Mouse (Mus musculus) forebrain, embryonic 15.5 days (tissue): ENCODE measurements around the gene Tlr13. TPM values are rescaled to one million over a fixed set of nuclear protein-coding genes. Genes with fewer than 3 reads are reported as not detected.

Experiments used
- ATAC-seq: fragments of 200-750 bp; cut with Nextera tagmentation; replicated peaks from 2 replicates; pipeline ENCODE4 v1.8.0; 2017; ENCODE audit warnings: mild to moderate bottlenecking, moderate TSS enrichment, moderate library complexity
- H3K27ac ChIP-seq: fragments of 300-500 bp; sonication (generic); replicated peaks from 2 replicates; pipeline ENCODE4 v1.5.1; 2015; ENCODE audit warnings: mild to moderate bottlenecking, inconsistent platforms
- H3K27me3 ChIP-seq: fragments of 300-500 bp; sonication (generic); 2 replicates; pipeline ENCODE4 v1.6.1; 2015; ENCODE audit warnings: inconsistent platforms
- H3K36me3 ChIP-seq: fragments of 300-500 bp; sonication (generic); 2 replicates; pipeline ENCODE4 v1.6.1; 2015; ENCODE audit warnings: mild to moderate bottlenecking, inconsistent platforms
- H3K4me1 ChIP-seq: fragments of 300-500 bp; sonication (generic); 2 replicates; pipeline ENCODE4 v1.6.1; 2015; ENCODE audit warnings: inconsistent platforms
- H3K4me2 ChIP-seq: fragments of 300-500 bp; sonication (generic); replicated peaks from 2 replicates; pipeline ENCODE4 v1.6.1; 2015; ENCODE audit warnings: mild to moderate bottlenecking, inconsistent platforms
- H3K4me3 ChIP-seq: fragments of 300-500 bp; sonication (generic); 2 replicates; pipeline ENCODE4 v1.5.1; 2015; ENCODE audit warnings: mild to moderate bottlenecking, inconsistent platforms
- H3K9ac ChIP-seq: fragments of 300-500 bp; sonication (generic); replicated peaks from 2 replicates; pipeline ENCODE4 v1.6.1; 2015; ENCODE audit warnings: mild to moderate bottlenecking, inconsistent platforms
- H3K9me3 ChIP-seq: fragments of 300-500 bp; sonication (generic); 2 replicates; pipeline ENCODE4 v1.6.1; 2016; ENCODE audit warnings: inconsistent platforms
- WGBS: fragments of 180-500 bp; shearing (Covaris S2); methylation state at CpG from one replicate; pipeline ENCODE4 v1.1.7; 2015; ENCODE audit warnings: mixed read lengths; 5-methylcytosine and 5-hydroxymethylcytosine counted together
- polyA plus RNA-seq: library from polyadenylated mRNA; unstranded; fragments of >200 nt; fragmentation: Nextera tagmentation; extraction: Ambion mirVana; gene quantifications from 2 replicates; pipeline ENCODE4 v1.2.1, GENCODE M21; 2015

Gene Tlr13
- 0.23 and 0.33 TPM in 2 replicates for polyA plus RNA-seq

DNA sequence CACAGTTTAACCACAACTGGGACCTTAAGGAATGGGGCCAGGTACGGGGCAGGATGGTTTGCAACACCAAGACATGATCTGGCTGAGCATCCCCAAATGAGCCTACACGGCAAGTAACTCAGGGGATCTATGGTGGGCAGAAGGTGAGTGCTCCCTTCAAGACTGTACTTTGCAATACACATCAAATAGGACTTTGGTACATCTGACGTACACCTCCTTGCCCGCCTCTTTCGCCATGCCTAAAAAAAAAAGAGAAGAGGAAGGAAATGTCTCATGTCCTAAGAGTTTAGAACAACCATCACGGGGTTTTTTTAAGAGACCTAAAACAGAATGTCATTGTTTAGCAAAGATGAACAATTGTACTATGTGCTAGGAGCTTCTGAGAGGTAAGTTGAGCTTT is at the start of gene Tlr13:
Tlr13 (plus strand) TSS at position 269 of the 400 bp plus-strand sequence.
- Histone ChIP-seq H3K27ac (no peak within 1 kb of the TSS), H3K9ac (no peak within 1 kb of the TSS), H3K9me3 (no peaks in the 10 kb centered on the region), H3K4me3 (no peak within 1 kb of the TSS), H3K4me1 (no peaks in the 10 kb centered on the region), H3K36me3 (no peaks in the 10 kb centered on the region), H3K27me3 (no peaks in the 10 kb centered on the region), H3K4me2 (no peak within 1 kb of the TSS)
- WGBS, result 88% methylated on average over 6 of the region's 6 CpGs
- ATAC-seq, result no peak

DNA sequence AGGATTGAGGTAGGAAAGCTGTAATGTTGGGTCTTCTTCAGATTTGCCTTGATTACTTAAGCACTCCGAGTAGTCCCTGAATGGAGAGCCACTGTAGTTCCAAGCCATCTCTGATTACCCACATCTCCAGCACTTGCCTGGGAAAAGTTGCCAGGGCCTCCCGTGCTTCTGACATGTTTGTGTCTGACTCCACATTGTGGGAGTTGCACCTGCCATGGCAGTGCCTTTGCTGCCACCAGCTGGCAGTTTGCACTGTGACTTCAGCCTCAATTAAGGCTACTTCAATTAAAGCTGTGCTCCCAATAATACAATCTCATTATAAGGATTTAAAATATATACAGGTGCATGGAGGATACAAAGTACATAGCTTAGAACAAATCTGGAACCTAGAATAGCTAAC is 37.5 kb upstream of the Tlr13 start:
- H3K36me3 ChIP-seq, result peaks cover 4% of the 10 kb centered on the region
- H3K4me1 ChIP-seq, result no peaks in the 10 kb centered on the region
- no peaks in the 10 kb centered on the region for H3K27me3 ChIP-seq
- 34% methylated on average over 2 of the region's 2 CpGs for WGBS
- no peak overlapping the region for H3K27ac ChIP-seq
- no peaks in the 10 kb centered on the region for H3K9me3 ChIP-seq
- H3K4me2 ChIP-seq, result no peak overlapping the region
- ATAC-seq, result no peak
- no peak overlapping the region for H3K9ac ChIP-seq
- no peak overlapping the region for H3K4me3 ChIP-seq

DNA sequence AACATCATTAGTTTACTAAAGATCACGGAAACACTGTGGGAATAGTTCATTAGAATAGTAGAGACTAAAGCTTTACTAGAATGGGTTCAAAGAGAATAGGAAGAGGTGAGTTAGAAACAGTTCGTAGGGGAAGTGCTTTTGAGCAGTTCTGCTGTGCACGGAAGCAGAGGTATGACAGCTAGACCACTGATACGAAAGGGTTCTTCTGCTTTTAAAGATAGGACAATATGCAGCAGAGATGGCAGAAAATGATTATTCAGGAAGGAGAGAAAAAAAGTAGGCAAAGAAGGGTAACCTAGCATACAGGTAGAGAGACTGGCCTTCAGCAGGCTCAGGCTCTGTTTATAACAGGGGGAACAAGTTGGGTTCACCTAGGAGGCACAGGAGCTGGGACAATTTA is 29.1 kb upstream of the Tlr13 start:
- Histone ChIP-seq H3K9ac (no peak overlapping the region), H3K27ac (no peak overlapping the region), H3K9me3 (no peaks in the 10 kb centered on the region), H3K4me1 (no peaks in the 10 kb centered on the region), H3K4me2 (no peak overlapping the region), H3K27me3 (no peaks in the 10 kb centered on the region), H3K4me3 (no peak overlapping the region), H3K36me3 (peaks cover 6% of the 10 kb centered on the region)
- no peak for ATAC-seq
- WGBS, result 85% methylated on average over 4 of the region's 4 CpGs

DNA sequence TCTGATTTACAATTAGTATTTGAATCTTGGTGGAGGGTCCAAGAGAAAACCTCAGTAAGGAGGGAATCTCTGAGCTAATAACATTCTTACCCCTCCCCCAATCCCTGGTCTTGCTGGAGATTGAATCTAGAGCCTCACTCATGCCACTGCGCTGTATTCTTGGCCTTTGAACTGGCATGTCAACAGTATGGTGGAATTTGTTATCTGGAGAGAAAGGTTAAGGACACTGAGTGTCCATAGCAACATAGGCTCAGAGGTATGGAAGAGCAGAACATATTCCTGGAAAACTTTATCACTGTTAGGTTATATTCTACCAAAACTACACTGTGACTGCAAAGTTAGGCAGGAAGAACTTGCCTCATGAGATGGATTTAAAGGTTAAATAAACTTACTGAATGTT is 28.3 kb upstream of the Tlr13 start:
- ATAC-seq, result no peak
- H3K9ac ChIP-seq, result no peak overlapping the region
- H3K27me3 ChIP-seq, result no peaks in the 10 kb centered on the region
- H3K36me3 ChIP-seq, result peaks cover 6% of the 10 kb centered on the region
- 84% methylated on average over 1 of the region's 1 CpGs for WGBS
- H3K27ac ChIP-seq, result no peak overlapping the region
- H3K4me3 ChIP-seq, result no peak overlapping the region
- no peaks in the 10 kb centered on the region for H3K4me1 ChIP-seq
- no peak overlapping the region for H3K4me2 ChIP-seq
- no peaks in the 10 kb centered on the region for H3K9me3 ChIP-seq

DNA sequence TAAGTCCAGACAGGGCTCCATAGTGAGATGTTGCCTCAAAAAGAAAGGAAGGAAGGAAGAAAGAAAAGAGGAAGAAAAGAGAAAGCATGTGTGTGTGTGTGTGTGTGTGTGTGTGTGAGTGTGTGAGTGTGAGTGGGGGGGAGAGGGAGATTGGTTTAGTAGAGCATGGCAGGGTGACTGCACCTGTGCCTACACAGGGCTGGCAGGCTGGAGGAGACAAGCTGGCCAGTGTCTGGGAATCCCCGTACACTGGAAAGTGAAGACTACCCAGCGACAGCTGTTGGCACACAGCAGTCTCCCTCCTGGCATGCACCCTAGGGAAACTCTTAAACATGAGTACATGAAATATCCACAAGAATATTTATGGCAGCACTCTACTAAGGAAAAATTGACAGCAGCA is 20.2 kb upstream of the Tlr13 start:
- Histone ChIP-seq H3K9me3 (no peaks in the 10 kb centered on the region), H3K4me2 (no peak overlapping the region), H3K27ac (no peak overlapping the region), H3K27me3 (no peaks in the 10 kb centered on the region), H3K9ac (no peak overlapping the region), H3K4me3 (no peak overlapping the region), H3K4me1 (no peaks in the 10 kb centered on the region), H3K36me3 (peaks cover 6% of the 10 kb centered on the region; the same call in 1 of the 2 replicates)
- ATAC-seq, result no peak
- WGBS, result 96% methylated on average over 2 of the region's 2 CpGs

DNA sequence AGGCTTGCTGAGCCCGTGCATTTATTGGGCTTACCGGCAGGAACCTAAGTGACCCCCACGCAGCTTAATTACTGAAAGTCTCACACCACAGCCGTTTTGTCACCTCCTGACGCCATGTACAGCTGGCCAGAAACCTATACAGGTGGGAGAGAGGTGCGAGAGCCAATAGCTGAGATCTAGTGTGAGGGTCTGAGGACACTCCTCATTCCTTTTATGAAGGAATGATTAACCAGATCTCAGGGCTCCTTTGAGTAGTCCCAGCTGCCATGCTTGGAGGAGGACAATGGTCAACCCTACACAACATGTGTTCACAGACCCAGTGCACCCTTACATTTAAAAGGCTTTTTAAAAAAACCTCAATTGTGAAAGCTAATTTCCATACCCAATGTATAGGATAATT is 14.7 kb upstream of the Tlr13 start:
- Histone ChIP-seq H3K9ac (no peak overlapping the region), H3K27me3 (no peaks in the 10 kb centered on the region), H3K4me1 (no peaks in the 10 kb centered on the region), H3K9me3 (no peaks in the 10 kb centered on the region), H3K4me2 (no peak overlapping the region), H3K27ac (no peak overlapping the region), H3K4me3 (no peak overlapping the region), H3K36me3 (peaks cover 2% of the 10 kb centered on the region; the same call in 1 of the 2 replicates)
- 79% methylated on average over 6 of the region's 6 CpGs for WGBS
- ATAC-seq, result no peak

DNA sequence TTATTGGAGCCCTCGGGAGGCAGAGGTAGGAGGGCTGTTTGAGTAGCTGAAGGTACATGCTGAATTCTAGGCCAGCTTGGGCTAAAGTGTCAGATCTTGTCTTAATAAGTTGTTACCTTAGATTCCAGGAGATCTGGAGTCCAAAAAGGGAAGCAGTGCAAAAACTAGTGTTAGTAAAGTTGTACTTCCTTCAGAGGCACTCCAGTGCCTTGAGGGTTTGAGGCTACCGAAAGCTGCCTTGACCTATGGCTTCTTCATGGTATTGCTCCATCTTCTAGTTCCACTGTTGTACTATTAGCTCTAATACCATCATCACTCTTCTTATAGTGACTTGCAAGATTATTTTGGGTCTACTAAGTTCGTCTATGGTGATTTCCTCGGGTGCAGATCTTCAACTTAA is 13.1 kb upstream of the Tlr13 start:
- Histone ChIP-seq H3K27ac (no peak overlapping the region), H3K4me2 (no peak overlapping the region), H3K9ac (no peak overlapping the region), H3K27me3 (no peaks in the 10 kb centered on the region), H3K4me3 (no peak overlapping the region), H3K36me3 (0 out of 2 replicates have a peak, but pooled peaks cover 2% of the 10 kb centered on the region), H3K9me3 (no peaks in the 10 kb centered on the region), H3K4me1 (no peaks in the 10 kb centered on the region)
- WGBS, result 94% methylated on average over 4 of the region's 4 CpGs
- no peak for ATAC-seq

DNA sequence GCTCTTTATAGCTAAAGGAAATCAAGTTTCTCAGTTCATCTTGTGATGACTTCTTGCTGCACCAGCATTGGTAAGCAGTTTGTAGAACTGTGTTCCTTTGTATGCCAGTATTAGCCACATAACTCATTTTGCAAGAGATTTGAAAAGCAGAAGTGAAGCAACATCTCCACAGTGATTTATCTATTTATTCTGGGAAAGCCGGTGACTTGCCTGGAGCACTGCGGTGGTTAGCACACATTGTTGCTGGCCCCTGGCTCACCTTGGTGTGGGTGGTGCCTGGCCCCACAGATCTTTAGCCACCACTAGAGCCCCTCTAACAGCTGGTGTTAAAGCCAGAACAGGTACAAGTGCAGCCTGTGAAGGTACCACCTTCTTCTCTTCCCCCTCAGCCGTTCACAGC is 8.1 kb upstream of the Tlr13 start:
- Histone ChIP-seq H3K27me3 (no peaks in the 10 kb centered on the region), H3K4me2 (no peak overlapping the region), H3K4me1 (no peaks in the 10 kb centered on the region), H3K4me3 (no peak overlapping the region), H3K9me3 (no peaks in the 10 kb centered on the region), H3K36me3 (no peaks in the 10 kb centered on the region), H3K27ac (no peak overlapping the region), H3K9ac (no peak overlapping the region)
- ATAC-seq, result no peak
- WGBS, result 95% methylated on average over 3 of the region's 3 CpGs

DNA sequence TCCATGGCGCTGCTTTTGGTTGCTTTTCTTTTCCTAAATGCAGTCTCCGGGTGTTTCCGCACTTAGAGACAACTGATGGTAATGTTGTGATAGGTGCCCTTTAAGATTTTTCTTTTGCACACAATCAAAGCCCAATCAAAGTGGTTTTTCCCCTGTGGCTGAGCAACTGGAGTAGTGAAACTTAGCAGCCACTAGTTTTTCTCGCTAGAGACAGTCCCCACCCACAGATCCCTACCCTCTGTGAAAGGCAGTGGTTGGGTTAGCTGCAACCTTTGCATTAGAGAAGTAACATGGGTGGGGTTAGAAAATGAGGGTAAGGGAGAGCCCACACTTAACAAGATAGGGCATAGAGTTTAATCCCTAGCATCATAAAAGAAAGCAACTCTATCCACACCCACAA is 7.5 kb upstream of the Tlr13 start:
- Histone ChIP-seq H3K9ac (no peak overlapping the region), H3K27ac (no peak overlapping the region), H3K9me3 (no peaks in the 10 kb centered on the region), H3K27me3 (no peaks in the 10 kb centered on the region), H3K4me1 (no peaks in the 10 kb centered on the region), H3K4me2 (no peak overlapping the region), H3K36me3 (no peaks in the 10 kb centered on the region), H3K4me3 (no peak overlapping the region)
- 84% methylated on average over 4 of the region's 4 CpGs for WGBS
- ATAC-seq, result no peak

DNA sequence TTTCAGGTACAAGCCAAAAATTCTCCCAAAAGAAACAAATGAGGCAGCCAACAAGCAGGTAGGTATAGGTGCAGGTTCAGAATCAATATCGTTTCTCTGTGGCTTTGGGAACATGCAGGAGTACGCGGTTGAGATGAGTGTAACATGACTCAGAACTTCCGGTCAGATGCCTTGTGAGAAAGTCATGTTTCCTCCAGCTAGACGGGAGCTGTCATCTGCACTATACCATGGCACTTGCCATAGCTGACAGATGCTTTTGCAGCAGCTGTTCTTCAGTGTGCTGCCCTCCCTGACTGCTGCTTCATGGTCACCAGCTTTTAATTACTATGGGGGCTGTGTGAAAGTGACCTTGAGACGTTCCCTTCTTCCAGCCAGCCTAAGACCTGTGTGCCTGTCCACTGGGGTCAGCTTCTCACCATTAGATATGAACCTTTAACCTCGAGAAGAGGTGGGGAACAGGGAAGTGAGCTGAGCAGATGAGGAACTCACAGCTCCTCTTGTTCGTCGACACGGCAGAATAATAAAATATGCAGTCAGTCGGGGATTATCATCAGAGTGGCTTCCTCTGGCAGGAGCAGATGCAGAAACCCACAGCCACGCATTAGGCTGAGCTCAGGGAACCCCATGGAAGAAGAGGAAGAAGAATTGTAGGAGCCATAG is 7.0 kb upstream of the Tlr13 start:
- Histone ChIP-seq H3K4me1 (no peaks in the 10 kb centered on the region), H3K27ac (no peak overlapping the region), H3K9ac (no peak overlapping the region), H3K9me3 (no peaks in the 10 kb centered on the region), H3K4me2 (no peak overlapping the region), H3K4me3 (no peak overlapping the region), H3K36me3 (no peaks in the 10 kb centered on the region), H3K27me3 (no peaks in the 10 kb centered on the region)
- no peak for ATAC-seq
- WGBS, result 74% methylated on average over 12 of the region's 12 CpGs

DNA sequence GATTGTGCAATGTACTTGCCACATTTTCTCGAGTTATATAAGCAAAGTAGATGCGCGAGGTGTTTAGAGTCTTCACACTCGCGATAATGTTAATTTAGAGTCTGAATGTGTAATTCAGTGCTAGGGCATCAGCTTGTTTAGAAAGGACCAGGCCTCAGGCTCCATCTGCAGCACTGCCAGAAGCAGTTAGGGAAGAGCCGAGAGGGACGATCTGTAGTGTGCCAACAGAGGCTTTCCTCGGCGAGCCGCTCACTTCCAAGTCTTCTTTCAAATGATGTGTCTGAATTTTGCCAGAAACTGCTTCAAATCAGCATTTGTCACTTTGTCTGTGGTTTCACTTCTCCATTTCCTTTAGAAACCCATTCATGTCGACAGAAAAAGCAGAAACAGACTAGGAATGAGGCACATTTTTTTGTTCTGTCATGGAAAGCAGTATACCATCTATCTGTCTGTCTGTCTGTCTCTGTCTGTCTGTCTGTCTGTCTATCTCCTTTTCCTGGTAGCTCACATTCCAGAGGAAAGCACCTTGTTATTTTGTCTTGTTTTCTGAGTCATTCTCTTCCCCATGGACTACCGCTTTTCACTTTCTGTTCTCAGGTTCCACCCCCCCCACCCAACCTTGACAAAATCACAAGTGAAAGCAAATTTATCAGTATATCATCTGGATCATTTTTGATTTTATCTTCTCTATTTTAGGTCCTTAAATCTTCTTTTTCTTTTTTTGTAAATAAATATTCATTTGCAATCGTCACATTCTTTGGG is 3.5 kb upstream of the Tlr13 start:
- H3K36me3 ChIP-seq, result no peaks in the 10 kb centered on the region
- no peaks in the 10 kb centered on the region for H3K9me3 ChIP-seq
- WGBS, result 82% methylated on average over 13 of the region's 13 CpGs
- no peak overlapping the region for H3K4me3 ChIP-seq
- H3K4me1 ChIP-seq, result no peaks in the 10 kb centered on the region
- H3K9ac ChIP-seq, result no peak overlapping the region
- H3K27me3 ChIP-seq, result no peaks in the 10 kb centered on the region
- ATAC-seq, result no peak
- H3K4me2 ChIP-seq, result no peak overlapping the region
- no peak overlapping the region for H3K27ac ChIP-seq

DNA sequence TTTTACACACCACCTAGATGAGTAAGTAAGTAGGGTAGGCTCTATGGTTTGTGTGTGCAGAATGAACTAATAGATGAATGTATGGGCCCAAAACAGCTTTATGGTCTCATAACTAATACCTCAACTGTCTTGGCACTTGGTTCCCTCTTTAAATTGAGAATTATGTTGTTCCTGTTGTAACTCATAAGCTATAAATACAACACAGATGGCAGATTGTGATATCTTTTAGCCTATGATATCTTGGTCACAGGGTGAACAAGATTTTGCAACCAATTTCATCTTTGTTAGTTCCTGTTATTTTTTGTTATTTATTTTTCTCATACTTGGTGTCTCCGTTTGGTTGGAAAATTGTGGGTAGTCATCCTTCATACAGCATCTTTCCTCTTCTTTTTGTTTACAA is 5.2 kb downstream of the Tlr13 start:
- Histone ChIP-seq H3K9ac (no peak overlapping the region), H3K27me3 (no peaks in the 10 kb centered on the region), H3K36me3 (no peaks in the 10 kb centered on the region), H3K4me2 (no peak overlapping the region), H3K9me3 (no peaks in the 10 kb centered on the region), H3K27ac (no peak overlapping the region), H3K4me3 (no peak overlapping the region), H3K4me1 (no peaks in the 10 kb centered on the region)
- 87% methylated on average over 1 of the region's 1 CpGs for WGBS
- ATAC-seq, result no peak

DNA sequence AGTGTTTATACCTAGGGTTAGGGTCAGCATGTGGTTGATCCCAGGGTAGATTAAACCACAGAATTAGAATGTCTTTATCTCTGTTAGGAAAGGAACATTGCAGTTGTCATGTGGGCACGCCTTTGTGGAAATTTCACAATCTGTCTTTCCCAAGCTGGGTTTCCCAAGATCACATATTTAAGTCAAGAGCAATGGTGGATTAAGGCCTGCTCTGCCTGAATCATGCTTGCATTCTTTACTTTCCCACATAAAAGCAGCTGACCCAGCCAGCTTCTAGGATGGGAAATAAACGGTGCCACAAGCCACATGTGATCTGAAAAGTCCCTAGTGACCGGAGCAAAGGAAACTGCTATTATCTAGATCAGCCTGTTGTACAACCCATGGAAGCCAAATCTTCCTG is 6.5 kb downstream of the Tlr13 start:
- Histone ChIP-seq H3K4me3 (no peak overlapping the region), H3K36me3 (no peaks in the 10 kb centered on the region), H3K9me3 (no peaks in the 10 kb centered on the region), H3K27me3 (no peaks in the 10 kb centered on the region), H3K27ac (no peak overlapping the region), H3K4me1 (no peaks in the 10 kb centered on the region), H3K4me2 (no peak overlapping the region), H3K9ac (no peak overlapping the region)
- WGBS, result 87% methylated on average over 3 of the region's 3 CpGs
- no peak for ATAC-seq
